Mouse (Mus musculus): ENCODE measurements around the gene Pdha1. TPM values are rescaled to one million over a fixed set of nuclear protein-coding genes. Genes with fewer than 3 reads are reported as not detected.

Gene Pdha1
- total RNA-seq, 1 experiment = 159 TPM

DNA sequence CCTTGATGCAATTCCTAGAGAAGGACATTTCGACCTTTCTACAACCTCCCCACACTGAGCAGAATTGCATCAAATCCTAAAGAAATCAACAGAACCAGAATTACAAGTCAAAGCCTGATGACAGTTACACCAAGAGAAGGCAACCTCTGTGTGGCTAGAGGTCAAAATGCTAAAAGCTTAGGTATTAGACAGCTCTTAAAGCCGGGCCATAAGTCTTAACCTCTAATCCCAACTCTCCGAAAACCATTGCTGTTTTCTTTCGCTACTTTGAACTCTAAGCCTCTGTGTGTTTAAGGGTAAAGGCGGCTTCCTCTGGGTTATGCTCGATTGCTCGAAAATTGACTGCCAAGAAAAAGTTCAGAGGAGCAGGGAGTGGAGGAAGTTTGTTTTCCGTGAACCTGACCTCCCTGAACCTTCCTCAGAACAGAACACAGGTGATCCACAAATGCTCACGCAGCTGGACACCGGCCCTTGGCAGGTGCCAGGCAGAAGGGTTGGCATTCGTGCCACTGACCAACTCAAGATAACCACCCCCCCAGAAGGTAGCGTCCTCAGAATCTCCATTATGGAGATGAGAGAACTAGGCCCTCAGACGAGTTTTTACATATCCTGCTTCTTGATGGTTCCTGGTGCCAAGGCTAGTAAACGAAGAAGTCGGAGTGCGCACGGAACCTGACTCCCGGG lies 894 bp downstream of the Pdha1 start:
- Histone ChIP-seq H3K4me1 (ENCODE audit: control insufficient read depth in 2 of 2, insufficient read depth in 2 of 2, low read length in 2 of 2, poor library complexity in 1 of 2) (peaks cover 0 to 8% of the 10 kb centered on the region in 2 experiments; a peak in 2 of 4 replicates), H3K9ac (ENCODE audit: insufficient read depth, low read depth, low read length, poor library complexity, severe bottlenecking) (peak overlapping the region; percentile 90), H3K4me3 (ENCODE audit: insufficient read depth in 1 of 2, low read depth in 1 of 2, low read length in 2 of 2, poor library complexity in 1 of 2, severe bottlenecking in 1 of 2) (peak overlapping the region; percentile 90), H3K36me3 (ENCODE audit: control insufficient read depth, insufficient read depth, low read length, poor library complexity, severe bottlenecking) (no peaks in the 10 kb centered on the region), H3K27ac (ENCODE audit: insufficient read depth, low read depth, low read length, poor library complexity, severe bottlenecking) (peak overlapping the region; percentile 97), H3K9me3 (ENCODE audit: control insufficient read depth, insufficient read depth, low read depth, low read length) (no peaks in the 10 kb centered on the region)
- no peak for TF ChIP-seq CHD2 (IDR thresholded peaks at IDR 0.05; ENCODE audit: low read depth, low read length)
- TF ChIP-seq ZC3H11A (IDR thresholded peaks at IDR 0.05; ENCODE audit: borderline replicate concordance, low read depth, low read length) = no peak
- TF ChIP-seq HCFC1 (IDR thresholded peaks at IDR 0.05; ENCODE audit: borderline replicate concordance, insufficient read depth, low read length) = no peak
- TF ChIP-seq MAFK (IDR thresholded peaks at IDR 0.05; ENCODE audit: insufficient read depth, low read depth, low read length) = no peak
- no peak for TF ChIP-seq ZNF384 (IDR thresholded peaks at IDR 0.05; ENCODE audit: low read depth, low read length)
- in situ Hi-C loops (cut with MboI; ENCODE audit: low sequenced_read_pairs in 2 of 2, unreplicated experiment in 2 of 2) = no loop called here
- no peak for DNase-seq (ENCODE audit: low read depth, low spot score)

DNA sequence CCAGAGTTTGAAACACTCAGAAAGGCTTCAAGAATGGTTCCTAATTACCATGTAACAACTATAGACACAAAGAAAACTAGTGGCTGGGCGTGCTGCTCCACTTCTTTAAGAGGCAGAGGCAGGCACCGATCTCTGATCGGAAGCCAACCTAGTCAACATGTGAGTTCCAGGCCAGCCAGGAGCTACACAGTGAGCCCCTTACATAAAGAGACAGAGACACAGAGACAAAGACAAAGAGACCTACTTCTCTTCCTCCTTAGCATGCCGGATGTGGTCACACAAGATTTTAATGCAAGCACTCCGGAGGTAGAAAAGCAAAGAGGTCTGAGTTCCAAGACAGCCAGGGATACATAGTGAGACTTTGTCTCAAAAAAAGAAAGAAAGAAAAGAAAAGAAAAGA lies 2.1 kb downstream of the Pdha1 start:
- Histone ChIP-seq H3K4me3 (ENCODE audit: insufficient read depth in 1 of 2, low read depth in 1 of 2, low read length in 2 of 2, poor library complexity in 1 of 2, severe bottlenecking in 1 of 2) (peak overlapping the region; percentile 36 to 90), H3K27ac (ENCODE audit: insufficient read depth, low read depth, low read length, poor library complexity, severe bottlenecking) (peak overlapping the region; percentile 53; the same call in 1 of the 2 replicates), H3K9me3 (ENCODE audit: control insufficient read depth, insufficient read depth, low read depth, low read length) (no peaks in the 10 kb centered on the region), H3K36me3 (ENCODE audit: control insufficient read depth, insufficient read depth, low read length, poor library complexity, severe bottlenecking) (peaks cover 7% of the 10 kb centered on the region), H3K4me1 (ENCODE audit: control insufficient read depth in 2 of 2, insufficient read depth in 2 of 2, low read length in 2 of 2, poor library complexity in 1 of 2) (peaks cover 0 to 8% of the 10 kb centered on the region in 2 experiments; a peak in 2 of 4 replicates), H3K9ac (ENCODE audit: insufficient read depth, low read depth, low read length, poor library complexity, severe bottlenecking) (no peak overlapping the region)
- TF ChIP-seq ZNF384 (IDR thresholded peaks at IDR 0.05; ENCODE audit: low read depth, low read length) (no peak), CHD2 (IDR thresholded peaks at IDR 0.05; ENCODE audit: low read depth, low read length) (no peak), MAFK (IDR thresholded peaks at IDR 0.05; ENCODE audit: insufficient read depth, low read depth, low read length) (no peak), HCFC1 (IDR thresholded peaks at IDR 0.05; ENCODE audit: borderline replicate concordance, insufficient read depth, low read length) (no peak)
- in situ Hi-C loops (cut with MboI; ENCODE audit: low sequenced_read_pairs in 2 of 2, unreplicated experiment in 2 of 2) = no loop called here
- no peak for DNase-seq (ENCODE audit: low read depth, low spot score)

DNA sequence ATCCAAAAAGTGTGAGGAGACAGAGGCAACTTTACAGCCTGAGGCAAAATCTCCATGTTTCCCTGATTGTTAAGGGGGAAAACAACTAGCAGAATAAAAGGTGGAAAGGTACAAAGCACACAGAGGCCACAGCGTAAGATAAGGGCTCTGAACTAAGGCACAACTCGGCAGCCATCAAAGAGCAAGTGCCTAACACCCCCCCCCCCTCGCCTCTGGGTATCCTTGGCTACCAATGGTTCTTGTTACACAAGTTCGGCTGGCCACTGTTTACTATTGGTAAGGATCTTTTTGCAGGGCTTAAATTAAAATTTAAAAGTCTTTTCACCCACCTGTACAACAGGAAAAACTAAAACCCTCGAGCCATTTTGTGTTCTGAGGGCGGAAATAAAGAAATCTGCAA lies 2.5 kb downstream of the Pdha1 start:
- peaks cover 0 to 8% of the 10 kb centered on the region in 2 experiments; a peak in 2 of 4 replicates for H3K4me1 ChIP-seq (ENCODE audit: control insufficient read depth in 2 of 2, insufficient read depth in 2 of 2, low read length in 2 of 2, poor library complexity in 1 of 2)
- peak overlapping the region; percentile 76; the same call in 1 of the 2 replicates for H3K27ac ChIP-seq (ENCODE audit: insufficient read depth, low read depth, low read length, poor library complexity, severe bottlenecking)
- DNase-seq (ENCODE audit: low read depth, low spot score) = no peak
- H3K9me3 ChIP-seq (ENCODE audit: control insufficient read depth, insufficient read depth, low read depth, low read length) = no peaks in the 10 kb centered on the region
- no peak overlapping the region for H3K9ac ChIP-seq (ENCODE audit: insufficient read depth, low read depth, low read length, poor library complexity, severe bottlenecking)
- in situ Hi-C loops (cut with MboI; ENCODE audit: low sequenced_read_pairs in 2 of 2, unreplicated experiment in 2 of 2) = no loop called here
- peaks cover 8% of the 10 kb centered on the region for H3K36me3 ChIP-seq (ENCODE audit: control insufficient read depth, insufficient read depth, low read length, poor library complexity, severe bottlenecking)
- peak overlapping the region; percentile 36 to 90 for H3K4me3 ChIP-seq (ENCODE audit: insufficient read depth in 1 of 2, low read depth in 1 of 2, low read length in 2 of 2, poor library complexity in 1 of 2, severe bottlenecking in 1 of 2)
- TF ChIP-seq MAFK (IDR thresholded peaks at IDR 0.05; ENCODE audit: insufficient read depth, low read depth, low read length) = no peak
- no peak for TF ChIP-seq HCFC1 (IDR thresholded peaks at IDR 0.05; ENCODE audit: borderline replicate concordance, insufficient read depth, low read length)
- TF ChIP-seq CHD2 (IDR thresholded peaks at IDR 0.05; ENCODE audit: low read depth, low read length) = no peak
- TF ChIP-seq ZC3H11A (IDR thresholded peaks at IDR 0.05; ENCODE audit: borderline replicate concordance, low read depth, low read length) = no peak
- TF ChIP-seq ZNF384 (IDR thresholded peaks at IDR 0.05; ENCODE audit: low read depth, low read length) = no peak

DNA sequence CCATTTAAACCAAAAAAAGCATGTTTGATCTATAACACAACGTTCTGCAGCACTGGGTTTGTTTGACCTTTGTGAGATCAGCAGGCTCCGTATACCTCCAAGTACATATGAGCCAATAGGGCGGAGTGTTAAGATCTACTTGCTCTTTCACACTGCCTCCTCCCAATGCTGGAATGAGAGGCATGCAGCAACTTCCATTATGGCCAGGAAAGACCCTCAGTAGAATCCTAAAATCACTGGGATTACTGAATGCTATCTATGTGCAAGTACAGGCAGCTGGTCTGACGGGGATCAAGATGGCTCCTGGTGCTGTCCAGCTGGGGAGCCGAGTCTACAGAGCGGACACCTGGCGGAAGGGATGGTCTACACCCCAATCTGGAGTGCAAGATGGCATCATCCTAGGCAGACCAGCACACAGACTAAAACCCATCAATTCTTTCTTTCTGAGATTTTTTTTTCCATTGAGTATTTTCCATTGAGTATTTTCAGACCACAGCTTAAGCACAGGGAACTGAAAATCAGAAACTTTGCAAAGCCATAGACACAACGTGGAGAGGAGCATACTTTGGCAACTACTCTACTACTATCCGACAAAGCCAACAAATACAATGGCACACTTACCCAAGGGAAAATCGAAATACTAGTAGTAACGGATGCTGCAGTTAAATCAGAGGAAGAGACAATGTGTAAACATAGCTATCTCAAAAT lies 3.9 kb downstream of the Pdha1 start:
- Histone ChIP-seq H3K9me3 (ENCODE audit: control insufficient read depth, insufficient read depth, low read depth, low read length) (no peaks in the 10 kb centered on the region), H3K27ac (ENCODE audit: insufficient read depth, low read depth, low read length, poor library complexity, severe bottlenecking) (peak overlapping the region; percentile 40; the same call in 1 of the 2 replicates), H3K36me3 (ENCODE audit: control insufficient read depth, insufficient read depth, low read length, poor library complexity, severe bottlenecking) (peaks cover 16% of the 10 kb centered on the region), H3K4me3 (ENCODE audit: insufficient read depth in 1 of 2, low read depth in 1 of 2, low read length in 2 of 2, poor library complexity in 1 of 2, severe bottlenecking in 1 of 2) (peak overlapping the region in 1 of 2 experiments; percentile 46; a peak in 2 of 4 replicates), H3K4me1 (ENCODE audit: control insufficient read depth in 2 of 2, insufficient read depth in 2 of 2, low read length in 2 of 2, poor library complexity in 1 of 2) (peaks cover 0 to 8% of the 10 kb centered on the region in 2 experiments; a peak in 2 of 4 replicates), H3K9ac (ENCODE audit: insufficient read depth, low read depth, low read length, poor library complexity, severe bottlenecking) (no peak overlapping the region; the same call in 1 of the 2 replicates)
- TF ChIP-seq ZC3H11A (IDR thresholded peaks at IDR 0.05; ENCODE audit: borderline replicate concordance, low read depth, low read length) (no peak), MAFK (IDR thresholded peaks at IDR 0.05; ENCODE audit: insufficient read depth, low read depth, low read length) (no peak), HCFC1 (IDR thresholded peaks at IDR 0.05; ENCODE audit: borderline replicate concordance, insufficient read depth, low read length) (no peak), CHD2 (IDR thresholded peaks at IDR 0.05; ENCODE audit: low read depth, low read length) (no peak), ZNF384 (IDR thresholded peaks at IDR 0.05; ENCODE audit: low read depth, low read length) (no peak)
- in situ Hi-C loops (cut with MboI; ENCODE audit: low sequenced_read_pairs in 2 of 2, unreplicated experiment in 2 of 2) = no loop called here
- DNase-seq (ENCODE audit: low read depth, low spot score) = no peak
